8 mouse cellular contexts compared by ENCODE assay signal in genomic region chr2:166009393-166009947, GRCm38 (mm10). TPM values are rescaled to one million over a fixed set of nuclear protein-coding genes. Genes with fewer than 3 reads are reported as not detected.
A peak's percentile ranks its signal among the peaks of the same experiment; 100 is the strongest.
DNase-seq lines count a peak whose midpoint lies in the region; ATAC-seq and TF ChIP-seq lines count a peak whose summit lies in the region.

No protein-coding gene starts in this region.

- no peaks in the 10 kb centered on the region for H3K27me3 ChIP-seq in forebrain, embryonic 10.5 days (ENCODE audit: poor library complexity, severe bottlenecking)
- H3K27me3 ChIP-seq in forebrain, embryonic 11.5 days (ENCODE audit: control insufficient read depth, insufficient read depth, low read length), result no peaks in the 10 kb centered on the region
- H3K27me3 ChIP-seq in forebrain, postnatal 0 days (ENCODE audit: insufficient read depth, low read length), result no peaks in the 10 kb centered on the region
- no peaks in the 10 kb centered on the region for H3K27me3 ChIP-seq in hindbrain, embryonic 15.5 days

- H3K9ac ChIP-seq in forebrain, embryonic 11.5 days (ENCODE audit: low read length), result no peak overlapping the region
- no peak overlapping the region for H3K9ac ChIP-seq in forebrain, postnatal 0 days
- H3K9ac ChIP-seq in hindbrain, embryonic 15.5 days, result no peak overlapping the region

- H3K9me3 ChIP-seq in forebrain, embryonic 10.5 days, result no peaks in the 10 kb centered on the region
- no peaks in the 10 kb centered on the region for H3K9me3 ChIP-seq in forebrain, embryonic 11.5 days (ENCODE audit: control insufficient read depth, low read length)
- no peaks in the 10 kb centered on the region for H3K9me3 ChIP-seq in forebrain, postnatal 0 days (ENCODE audit: low read length)
- no peaks in the 10 kb centered on the region for H3K9me3 ChIP-seq in hindbrain, embryonic 15.5 days

- no peak overlapping the region for H3K4me2 ChIP-seq in forebrain, embryonic 11.5 days (ENCODE audit: low read depth, low read length, severe bottlenecking)
- no peak overlapping the region for H3K4me2 ChIP-seq in forebrain, postnatal 0 days (ENCODE audit: low read depth)
- no peak overlapping the region for H3K4me2 ChIP-seq in hindbrain, embryonic 15.5 days

- no peak for TF ChIP-seq CTCF in forebrain, postnatal 0 days (IDR thresholded peaks at IDR 0.05; ENCODE audit: low read depth)

- peaks cover 6% of the 10 kb centered on the region for H3K36me3 ChIP-seq in forebrain, embryonic 10.5 days (replicated peaks)
- H3K36me3 ChIP-seq in forebrain, embryonic 11.5 days (ENCODE audit: control insufficient read depth, insufficient read depth, low read length), result no peaks in the 10 kb centered on the region
- no peaks in the 10 kb centered on the region for H3K36me3 ChIP-seq in forebrain, postnatal 0 days (ENCODE audit: insufficient read depth)
- H3K36me3 ChIP-seq in hindbrain, embryonic 15.5 days, result no peaks in the 10 kb centered on the region

- H3K27ac ChIP-seq in forebrain, embryonic 10.5 days, result peak overlapping the region; percentile 8; the same call in 1 of the 2 replicates
- no peak overlapping the region for H3K27ac ChIP-seq in forebrain, embryonic 11.5 days (ENCODE audit: low read depth, low read length)
- H3K27ac ChIP-seq in forebrain, postnatal 0 days (ENCODE audit: low read depth, low read length), result peak overlapping the region; percentile 47; the same call in 1 of the 2 replicates
- 0 out of 2 replicates have a peak overlapping the region, but pooled peaks have one; percentile 45 for H3K27ac ChIP-seq in hindbrain, embryonic 15.5 days (replicated peaks)

- no peak for DNase-seq in forebrain, embryonic 10.5 days (ENCODE audit: extremely low spot score, low spot score)
- DNase-seq in forebrain, embryonic 11.5 days (ENCODE audit: low spot score), result no peak
- peak; percentile 31 for DNase-seq in ES-CJ7 (ENCODE audit: low read depth, low spot score)
- peak; percentile 80 for DNase-seq in forebrain, postnatal 0 days
- peak; percentile 70 for DNase-seq in skeletal muscle tissue, adult 2 months (ENCODE audit: low read depth, low spot score)
- no peak for DNase-seq in adrenal gland, adult 18-20 months (ENCODE audit: low spot score in 2 of 2)
- DNase-seq in kidney, adult 8-10 months, result no peak

- H3K4me1 ChIP-seq in forebrain, embryonic 10.5 days, result peaks cover 42% of the 10 kb centered on the region
- peaks cover 3% of the 10 kb centered on the region; the same call in 1 of the 2 replicates for H3K4me1 ChIP-seq in forebrain, embryonic 11.5 days (replicated peaks; ENCODE audit: control insufficient read depth, insufficient read depth, low read length)
- peaks cover 18% of the 10 kb centered on the region for H3K4me1 ChIP-seq in forebrain, postnatal 0 days (ENCODE audit: insufficient read depth)
- peaks cover 26% of the 10 kb centered on the region for H3K4me1 ChIP-seq in hindbrain, embryonic 15.5 days (replicated peaks)

- no peak overlapping the region for H3K4me3 ChIP-seq in forebrain, embryonic 10.5 days
- no peak overlapping the region for H3K4me3 ChIP-seq in forebrain, embryonic 11.5 days (ENCODE audit: low read depth, low read length)
- no peak overlapping the region for H3K4me3 ChIP-seq in forebrain, postnatal 0 days (ENCODE audit: low read depth, low read length)
- H3K4me3 ChIP-seq in hindbrain, embryonic 15.5 days, result no peak overlapping the region

- ATAC-seq in forebrain, embryonic 11.5 days (replicated peaks; ENCODE audit: low FRiP score), result no peak
- peak; percentile 92 for ATAC-seq in forebrain, postnatal 0 days
- ATAC-seq in hindbrain, embryonic 15.5 days (ENCODE audit: low FRiP score, low read depth), result no peak

- WGBS in forebrain, embryonic 10.5 days, result 82% methylated on average over 3 of the region's 3 CpGs
- 89% methylated on average over 3 of the region's 3 CpGs for WGBS in forebrain, embryonic 11.5 days
- WGBS in forebrain, postnatal 0 days, result 50% methylated on average over 3 of the region's 3 CpGs
- 73% methylated on average over 3 of the region's 3 CpGs for WGBS in hindbrain, embryonic 15.5 days

RNA-seq across cellular contexts. Expression of gene Ncoa3, which starts 17.0 kb away (rescaled TPM):
- polyA plus RNA-seq in forebrain, embryonic 10.5 days (2016; fragmentation: Nextera tagmentation; extraction: Ambion mirVana), result 14.3 and 15.7 TPM in 2 replicates
- 17.4 and 18.1 TPM in 2 replicates for polyA plus RNA-seq in forebrain, embryonic 11.5 days (2014; fragmentation: Nextera tagmentation; extraction: Ambion mirVana)
- 19.8 and 24.1 TPM in 2 replicates for total RNA-seq in forebrain, postnatal 0 days (2014; rRNA removed)
- polyA plus RNA-seq in forebrain, postnatal 0 days (2015; fragmentation: Nextera tagmentation; extraction: Ambion mirVana), result 6.6 and 9.8 TPM in 2 replicates
- polyA plus RNA-seq in hindbrain, embryonic 15.5 days (2015; fragmentation: Nextera tagmentation; extraction: Ambion mirVana), result 14.0 and 15.1 TPM in 2 replicates
- 10 to 100 TPM; 32.1 to 35.9 TPM for total RNA-seq in adrenal gland, adult 18-20 months (2021)

Comparison
In these comparisons a context has a peak if more than half of its experiments do, and no peak if none do; other contexts are left out.
1. DNase-seq: peak in ES-CJ7 (single experiment), forebrain, postnatal 0 days (single experiment) and skeletal muscle tissue, adult 2 months (single experiment); none in forebrain, embryonic 10.5 days (single experiment), forebrain, embryonic 11.5 days (single experiment), adrenal gland, adult 18-20 months (0 of 2) and kidney, adult 8-10 months (0 of 2).